In genomic region chr3:89299499-89299898, GRCm38 (mm10) we compare ENCODE assay signal across 8 mouse cellular contexts. TPM values are rescaled to one million over a fixed set of nuclear protein-coding genes. Genes with fewer than 3 reads are reported as not detected.
DNase-seq lines count a peak whose midpoint lies in the region; ATAC-seq and TF ChIP-seq lines count a peak whose summit lies in the region.

No protein-coding gene starts in this region.

- H3K4me1 ChIP-seq in thymus, adult 2 months (replicated peaks; ENCODE audit: control insufficient read depth, insufficient read depth, low read length) = peaks cover 10% of the 10 kb centered on the region
- H3K4me1 ChIP-seq in embryonic facial prominence, embryonic 12.5 days = no peaks in the 10 kb centered on the region
- H3K4me1 ChIP-seq in liver, embryonic 15.5 days (replicated peaks) = peaks cover 9% of the 10 kb centered on the region
- peaks cover 8% of the 10 kb centered on the region for H3K4me1 ChIP-seq in neural tube, embryonic 12.5 days

- H3K9ac ChIP-seq in embryonic facial prominence, embryonic 12.5 days = no peak overlapping the region; the same call in 1 of the 2 replicates
- H3K9ac ChIP-seq in liver, embryonic 15.5 days = peak overlapping the region; percentile 9; the same call in 1 of the 2 replicates
- peak overlapping the region; percentile 34 for H3K9ac ChIP-seq in neural tube, embryonic 12.5 days

- H3K36me3 ChIP-seq in thymus, adult 2 months (ENCODE audit: control insufficient read depth, insufficient read depth, low read length) = no peaks in the 10 kb centered on the region
- H3K36me3 ChIP-seq in embryonic facial prominence, embryonic 12.5 days = no peaks in the 10 kb centered on the region
- no peaks in the 10 kb centered on the region for H3K36me3 ChIP-seq in liver, embryonic 15.5 days (replicated peaks)
- no peaks in the 10 kb centered on the region for H3K36me3 ChIP-seq in neural tube, embryonic 12.5 days

- no peak overlapping the region for H3K4me3 ChIP-seq in thymus, adult 2 months (ENCODE audit: control insufficient read depth, insufficient read depth, low read length)
- peak overlapping the region; percentile 14 for H3K4me3 ChIP-seq in embryonic facial prominence, embryonic 12.5 days
- H3K4me3 ChIP-seq in liver, embryonic 15.5 days (replicated peaks) = peak overlapping the region; percentile 12
- peak overlapping the region; percentile 5; the same call in 1 of the 2 replicates for H3K4me3 ChIP-seq in neural tube, embryonic 12.5 days

- peak overlapping the region; percentile 48 for H3K4me2 ChIP-seq in embryonic facial prominence, embryonic 12.5 days (replicated peaks)
- H3K4me2 ChIP-seq in liver, embryonic 15.5 days = peak overlapping the region; percentile 46
- H3K4me2 ChIP-seq in neural tube, embryonic 12.5 days (replicated peaks) = peak overlapping the region; percentile 47

- no peaks in the 10 kb centered on the region for H3K27me3 ChIP-seq in thymus, adult 2 months (ENCODE audit: control insufficient read depth, insufficient read depth, low read length)
- no peaks in the 10 kb centered on the region for H3K27me3 ChIP-seq in embryonic facial prominence, embryonic 12.5 days
- peaks cover 29% of the 10 kb centered on the region for H3K27me3 ChIP-seq in liver, embryonic 15.5 days
- H3K27me3 ChIP-seq in neural tube, embryonic 12.5 days (replicated peaks) = 0 out of 2 replicates have a peak, but pooled peaks cover 13% of the 10 kb centered on the region

- no peak for ATAC-seq in embryonic facial prominence, embryonic 12.5 days (ENCODE audit: insufficient number of reproducible peaks, insufficient read depth, low FRiP score, low TSS enrichment)
- ATAC-seq in liver, embryonic 15.5 days (ENCODE audit: insufficient read depth) = no peak
- ATAC-seq in neural tube, embryonic 12.5 days (ENCODE audit: low FRiP score, low read depth) = no peak

- H3K27ac ChIP-seq in thymus, adult 2 months (ENCODE audit: control insufficient read depth, insufficient read depth, low read length) = no peak overlapping the region
- H3K27ac ChIP-seq in embryonic facial prominence, embryonic 12.5 days = no peak overlapping the region
- no peak overlapping the region for H3K27ac ChIP-seq in liver, embryonic 15.5 days (replicated peaks)
- H3K27ac ChIP-seq in neural tube, embryonic 12.5 days = no peak overlapping the region

- DNase-seq in thymus, adult 2 months = peak; percentile 54
- DNase-seq in thymus, adult 18-20 months = no peak
- DNase-seq in induced T-regulatory cell, adult 2 months (ENCODE audit: low read depth) = peak; percentile 68
- no peak for DNase-seq in cerebellum, postnatal 4 days (ENCODE audit: low spot score in 2 of 2)
- no peak for DNase-seq in MN1 (ENCODE audit: low spot score)

- no peak for TF ChIP-seq CTCF in thymus, adult 2 months (IDR thresholded peaks at IDR 0.05; ENCODE audit: borderline replicate concordance, control insufficient read depth, extremely low read depth, insufficient read depth, low read length, poor library complexity)

- H3K9me3 ChIP-seq in embryonic facial prominence, embryonic 12.5 days = no peaks in the 10 kb centered on the region
- no peaks in the 10 kb centered on the region for H3K9me3 ChIP-seq in liver, embryonic 15.5 days (replicated peaks)
- no peaks in the 10 kb centered on the region for H3K9me3 ChIP-seq in neural tube, embryonic 12.5 days

- no peak for TF ChIP-seq POLR2A in thymus, adult 2 months (IDR thresholded peaks at IDR 0.05; ENCODE audit: control insufficient read depth, extremely low read depth, insufficient read depth, low read length, poor library complexity)

- 1% methylated on average over 14 of the region's 14 CpGs for WGBS in thymus, adult 2 months
- WGBS in embryonic facial prominence, embryonic 12.5 days = 3% methylated on average over 14 of the region's 14 CpGs
- WGBS in liver, embryonic 15.5 days (ENCODE audit: insufficient replicate concordance) = 5% methylated on average over 14 of the region's 14 CpGs
- WGBS in neural tube, embryonic 12.5 days = 4% methylated on average over 14 of the region's 14 CpGs

RNA-seq across cellular contexts. Expression of gene Efna1, which starts 18.6 kb away (rescaled TPM):
- polyA plus RNA-seq in thymus, adult 2 months (2012; rRNA removed) = 6.3 and 9.7 TPM in 2 replicates
- polyA plus RNA-seq in embryonic facial prominence, embryonic 12.5 days (2016; fragmentation: Nextera tagmentation; extraction: Ambion mirVana) = 32.6 and 36.1 TPM in 2 replicates
- polyA plus RNA-seq in liver, embryonic 15.5 days (2015; fragmentation: Nextera tagmentation; extraction: Ambion mirVana) = 8.9 and 11.2 TPM in 2 replicates
- 14.4 and 15.9 TPM in 2 replicates for polyA plus RNA-seq in neural tube, embryonic 12.5 days (2016; fragmentation: Nextera tagmentation; extraction: Ambion mirVana)

RNA-seq across cellular contexts. Expression of gene Efna3, which starts 23.3 kb away (rescaled TPM):
- 3.7 and 4.2 TPM in 2 replicates for polyA plus RNA-seq in thymus, adult 2 months (2012; rRNA removed)
- 12.8 and 15.8 TPM in 2 replicates for polyA plus RNA-seq in embryonic facial prominence, embryonic 12.5 days (2016; fragmentation: Nextera tagmentation; extraction: Ambion mirVana)
- 0.18 and 0.58 TPM in 2 replicates for polyA plus RNA-seq in liver, embryonic 15.5 days (2015; fragmentation: Nextera tagmentation; extraction: Ambion mirVana)
- polyA plus RNA-seq in neural tube, embryonic 12.5 days (2016; fragmentation: Nextera tagmentation; extraction: Ambion mirVana) = 51.3 and 54.7 TPM in 2 replicates

RNA-seq across cellular contexts. Expression of gene Slc50a1, which starts 29.1 kb away (rescaled TPM):
- polyA plus RNA-seq in thymus, adult 2 months (2012; rRNA removed) = 196 and 251 TPM in 2 replicates
- 56.6 and 62.0 TPM in 2 replicates for polyA plus RNA-seq in embryonic facial prominence, embryonic 12.5 days (2016; fragmentation: Nextera tagmentation; extraction: Ambion mirVana)
- 17.5 and 17.8 TPM in 2 replicates for polyA plus RNA-seq in liver, embryonic 15.5 days (2015; fragmentation: Nextera tagmentation; extraction: Ambion mirVana)
- polyA plus RNA-seq in neural tube, embryonic 12.5 days (2016; fragmentation: Nextera tagmentation; extraction: Ambion mirVana) = 39.0 and 40.2 TPM in 2 replicates

RNA-seq across cellular contexts. Expression of gene Efna4, which starts 38.3 kb away (rescaled TPM):
- 12.5 TPM in 2 replicates for polyA plus RNA-seq in thymus, adult 2 months (2012; rRNA removed)
- 47.1 and 48.8 TPM in 2 replicates for polyA plus RNA-seq in embryonic facial prominence, embryonic 12.5 days (2016; fragmentation: Nextera tagmentation; extraction: Ambion mirVana)
- 0.24 and 0.48 TPM in 2 replicates for polyA plus RNA-seq in liver, embryonic 15.5 days (2015; fragmentation: Nextera tagmentation; extraction: Ambion mirVana)
- polyA plus RNA-seq in neural tube, embryonic 12.5 days (2016; fragmentation: Nextera tagmentation; extraction: Ambion mirVana) = 15.8 and 17.8 TPM in 2 replicates

RNA-seq across cellular contexts. Expression of gene Dpm3, which starts 40.3 kb away (rescaled TPM):
- 477 and 588 TPM in 2 replicates for polyA plus RNA-seq in thymus, adult 2 months (2012; rRNA removed)
- 101 and 103 TPM in 2 replicates for polyA plus RNA-seq in embryonic facial prominence, embryonic 12.5 days (2016; fragmentation: Nextera tagmentation; extraction: Ambion mirVana)
- polyA plus RNA-seq in liver, embryonic 15.5 days (2015; fragmentation: Nextera tagmentation; extraction: Ambion mirVana) = 45.4 and 54.4 TPM in 2 replicates
- 76.4 and 83.4 TPM in 2 replicates for polyA plus RNA-seq in neural tube, embryonic 12.5 days (2016; fragmentation: Nextera tagmentation; extraction: Ambion mirVana)

Comparison
In these comparisons a context has a peak if more than half of its experiments do, and no peak if none do; other contexts are left out.
1. DNase-seq: peak in thymus, adult 2 months (single experiment) and induced T-regulatory cell, adult 2 months (single experiment); none in thymus, adult 18-20 months (0 of 2), cerebellum, postnatal 4 days (0 of 2) and MN1 (single experiment).
2. Peak in every context shown above with its lines, with median percentiles within 50 percentile points of each other: H3K4me2 ChIP-seq.